Mouse (Mus musculus) midbrain, embryonic 11.5 days (tissue): ENCODE measurements at regions not wholly inside any gene's neighbourhood (a gene's known extent, or its start where the extent isn't known, plus 50 kb on each side); places are given as distances from the start of the nearest gene placed in this dataset.

ENCODE experiments used
- ATAC-seq: fragments of 200-750 bp; cut with Nextera tagmentation; 2 replicates; pipeline ENCODE4 v1.8.0; 2017; ENCODE audit warnings: moderate TSS enrichment, moderate library complexity; ENCODE audit not compliant: low FRiP score
- DNase-seq: peaks from one replicate; pipeline ENCODE4 v3.0.0; 2015; ENCODE audit warnings: low spot score; ENCODE audit errors: missing footprints
- H3K27ac ChIP-seq: fragments of 300-500 bp; sonication (generic); 2 replicates; pipeline ENCODE4 v1.5.1; 2014; ENCODE audit warnings: low read depth, low read length
- H3K27me3 ChIP-seq: fragments of 300-500 bp; sonication (generic); 2 replicates; pipeline ENCODE4 v1.6.1; 2014; ENCODE audit warnings: mild to moderate bottlenecking, low read length, moderate library complexity, mixed read lengths; ENCODE audit not compliant: control insufficient read depth, insufficient read depth
- H3K36me3 ChIP-seq: fragments of 300-500 bp; sonication (generic); 2 replicates; pipeline ENCODE4 v1.6.1; 2014; ENCODE audit warnings: mild to moderate bottlenecking, low read length, moderate library complexity, mixed read lengths; ENCODE audit not compliant: control insufficient read depth, insufficient read depth
- H3K4me1 ChIP-seq: fragments of 300-500 bp; sonication (generic); 2 replicates; pipeline ENCODE4 v1.6.1; 2014; ENCODE audit warnings: low read length; ENCODE audit not compliant: control insufficient read depth, insufficient read depth
- H3K4me2 ChIP-seq: fragments of 300-500 bp; sonication (generic); 2 replicates; pipeline ENCODE4 v1.6.1; 2014; ENCODE audit warnings: mild to moderate bottlenecking, moderate library complexity
- H3K4me3 ChIP-seq: fragments of 300-500 bp; sonication (generic); 2 replicates; pipeline ENCODE4 v1.5.1; 2014; ENCODE audit warnings: low read depth, low read length
- H3K9ac ChIP-seq: fragments of 300-500 bp; sonication (generic); 2 replicates; pipeline ENCODE4 v1.6.1; 2014; ENCODE audit warnings: low read length
- H3K9me3 ChIP-seq: fragments of 300-500 bp; sonication (generic); 2 replicates; pipeline ENCODE4 v1.6.1; 2016; ENCODE audit warnings: low read length; ENCODE audit not compliant: control insufficient read depth
- whole genome bisulfite sequencing: fragments of 180-500 bp; shearing (Covaris S2); extraction: QIAGEN DNeasy Blood & Tissue Kit; methylation state at CpG from one replicate; pipeline ENCODE4 v1.1.7; 2014; 5-methylcytosine and 5-hydroxymethylcytosine counted together

DNA sequence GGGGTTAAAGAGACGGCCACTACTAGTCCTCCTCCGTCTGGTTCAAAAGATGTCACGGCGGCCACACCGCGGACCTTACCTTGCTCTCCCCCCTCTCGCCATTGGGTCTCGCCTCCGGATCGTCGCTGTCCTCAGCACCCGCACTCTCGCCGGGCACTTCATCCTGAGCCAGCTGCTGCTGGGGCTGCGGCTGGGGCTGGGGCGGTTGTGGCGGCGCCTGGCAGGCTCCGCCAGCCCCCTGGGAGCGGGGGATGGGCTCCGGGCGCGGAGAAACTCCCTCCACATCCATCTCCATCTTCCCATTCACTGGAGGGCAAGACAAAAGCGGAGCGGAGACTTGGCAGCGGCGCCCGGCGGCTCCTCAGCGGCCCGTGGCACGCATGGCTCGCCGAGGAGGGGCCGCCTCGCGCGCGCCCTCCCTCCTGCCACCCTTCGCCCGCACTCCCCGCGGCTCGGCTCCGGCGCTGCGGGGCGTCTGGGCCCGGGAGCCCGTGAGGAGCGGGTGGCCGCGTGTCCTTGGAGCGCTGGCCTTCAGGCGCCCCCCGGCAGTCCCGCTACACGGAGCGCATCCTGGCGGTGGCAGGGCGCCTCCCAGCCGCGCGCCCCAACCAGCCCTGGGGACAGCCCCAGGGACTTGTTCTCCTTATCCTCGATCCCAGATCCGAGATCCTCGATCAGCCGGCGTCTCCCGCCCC, 167.8 kb upstream of the Azi2 start:
- Histone ChIP-seq H3K9me3 (no peaks in the 10 kb centered on the region), H3K36me3 (no peaks in the 10 kb centered on the region), H3K4me3 (peak overlapping the region; percentile 60), H3K9ac (peak overlapping the region; percentile 74), H3K4me1 (peaks cover 2% of the 10 kb centered on the region; the same call in 1 of the 2 replicates), H3K4me2 (peak overlapping the region; percentile 95), H3K27ac (no peak overlapping the region), H3K27me3 (peaks cover 17% of the 10 kb centered on the region)
- peak; percentile 93 for DNase-seq
- WGBS = under 1% methylated on average over 59 of the region's 70 CpGs
- ATAC-seq = peak; percentile 83

DNA sequence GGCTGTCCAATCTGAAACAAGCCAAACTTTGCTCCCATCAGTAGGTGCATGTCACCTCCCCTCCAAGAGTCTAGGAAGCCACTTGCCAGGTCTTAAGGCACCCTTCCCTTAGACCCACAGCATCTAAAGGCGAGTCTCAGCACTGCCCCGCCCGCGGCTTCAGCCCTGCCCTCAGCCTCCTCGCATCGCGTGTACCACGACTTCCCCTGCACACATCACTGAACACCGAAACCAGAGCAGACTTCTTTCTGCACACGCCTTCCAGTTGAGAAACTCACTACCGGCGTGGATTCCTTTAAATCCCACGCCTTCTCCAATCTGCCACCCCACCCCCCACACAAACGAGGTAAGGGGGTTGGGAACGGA, 168.3 kb upstream of the Azi2 start:
- 0% methylated on average over 15 of the region's 15 CpGs for WGBS
- Histone ChIP-seq H3K27ac (no peak overlapping the region), H3K4me1 (peaks cover 2% of the 10 kb centered on the region; the same call in 1 of the 2 replicates), H3K4me3 (peak overlapping the region; percentile 60), H3K4me2 (peak overlapping the region; percentile 95), H3K9ac (peak overlapping the region; percentile 74), H3K27me3 (peaks cover 17% of the 10 kb centered on the region), H3K9me3 (no peaks in the 10 kb centered on the region), H3K36me3 (no peaks in the 10 kb centered on the region)
- DNase-seq (no peak), ATAC-seq (peak; percentile 68)

DNA sequence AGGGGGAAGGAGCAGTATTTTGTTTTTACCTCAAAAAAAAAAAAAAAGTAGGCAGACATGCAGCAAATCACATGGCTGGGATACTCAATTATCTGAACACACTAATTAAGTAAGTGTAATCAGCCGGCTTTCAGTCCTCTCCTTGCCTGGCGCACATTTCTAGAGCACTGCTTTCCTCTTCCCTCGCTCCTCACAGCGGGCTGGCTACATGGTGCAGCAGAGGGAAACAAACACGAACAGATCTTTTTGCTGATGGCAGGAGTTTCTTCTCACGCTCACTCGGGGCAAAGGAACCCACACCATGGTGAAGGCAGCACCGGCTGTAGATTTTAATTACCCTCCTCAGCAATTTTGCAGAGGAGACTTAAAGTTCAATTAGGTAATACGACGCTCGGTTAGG, 169.7 kb upstream of the Azi2 start:
- no peak overlapping the region for H3K27ac ChIP-seq
- no peak overlapping the region for H3K4me2 ChIP-seq
- WGBS = 75% methylated on average over 11 of the region's 11 CpGs
- ATAC-seq (no peak), DNase-seq (no peak)
- H3K4me1 ChIP-seq = peaks cover 2% of the 10 kb centered on the region; the same call in 1 of the 2 replicates
- H3K4me3 ChIP-seq = no peak overlapping the region
- no peaks in the 10 kb centered on the region for H3K36me3 ChIP-seq
- no peak overlapping the region for H3K9ac ChIP-seq
- no peaks in the 10 kb centered on the region for H3K9me3 ChIP-seq
- peaks cover 17% of the 10 kb centered on the region for H3K27me3 ChIP-seq

DNA sequence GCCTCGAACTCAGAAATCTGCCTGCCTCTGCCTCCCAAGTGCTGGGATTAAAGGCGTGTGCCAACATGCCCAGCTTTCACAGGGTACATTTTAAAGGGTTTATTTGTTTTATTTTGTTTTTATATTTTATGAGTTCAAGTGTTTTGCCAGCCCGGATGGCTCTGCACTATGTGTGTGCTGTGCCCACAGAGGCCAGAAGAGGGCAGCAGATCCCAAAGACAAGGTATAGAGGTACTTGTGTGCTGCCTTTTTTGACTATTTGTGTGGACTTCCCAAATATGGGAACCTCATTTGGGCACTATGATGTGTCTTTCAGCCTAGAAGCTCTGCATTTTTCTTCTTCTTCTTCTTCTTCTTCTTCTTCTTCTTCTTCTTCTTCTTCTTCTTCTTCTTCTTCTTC, 176.4 kb upstream of the Azi2 start:
- DNase-seq = no peak
- Histone ChIP-seq H3K9ac (no peak overlapping the region), H3K9me3 (no peaks in the 10 kb centered on the region), H3K4me2 (no peak overlapping the region), H3K4me1 (no peaks in the 10 kb centered on the region), H3K27ac (no peak overlapping the region), H3K4me3 (no peak overlapping the region), H3K27me3 (no peaks in the 10 kb centered on the region), H3K36me3 (no peaks in the 10 kb centered on the region)
- 88% methylated on average over 2 of the region's 3 CpGs for WGBS
- ATAC-seq = no peak

DNA sequence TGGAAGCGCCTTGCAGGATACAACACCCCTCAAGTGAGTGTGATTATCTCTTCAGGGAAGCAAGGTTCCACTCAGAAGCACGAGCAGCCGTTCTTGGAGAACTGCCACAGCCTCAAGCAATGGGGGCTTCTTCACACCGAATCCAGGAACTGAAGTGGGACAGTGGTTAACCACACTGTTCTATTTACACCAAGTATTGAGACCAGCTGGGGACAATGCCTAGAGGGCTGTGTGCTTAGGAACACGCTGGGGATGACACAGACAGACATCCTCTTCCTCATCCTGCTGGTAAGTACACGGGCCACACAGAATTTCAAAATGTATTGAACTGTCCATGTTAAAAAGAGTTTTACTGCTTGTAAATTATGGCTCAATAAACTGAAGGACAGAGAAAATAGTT, 177.0 kb upstream of the Azi2 start:
- DNase-seq (no peak), ATAC-seq (no peak)
- H3K9me3 ChIP-seq = no peaks in the 10 kb centered on the region
- WGBS = 89% methylated on average over 6 of the region's 6 CpGs
- no peak overlapping the region for H3K4me3 ChIP-seq
- H3K27me3 ChIP-seq = no peaks in the 10 kb centered on the region
- H3K4me2 ChIP-seq = no peak overlapping the region
- H3K27ac ChIP-seq = no peak overlapping the region
- H3K4me1 ChIP-seq = no peaks in the 10 kb centered on the region
- H3K9ac ChIP-seq = no peak overlapping the region
- no peaks in the 10 kb centered on the region for H3K36me3 ChIP-seq

DNA sequence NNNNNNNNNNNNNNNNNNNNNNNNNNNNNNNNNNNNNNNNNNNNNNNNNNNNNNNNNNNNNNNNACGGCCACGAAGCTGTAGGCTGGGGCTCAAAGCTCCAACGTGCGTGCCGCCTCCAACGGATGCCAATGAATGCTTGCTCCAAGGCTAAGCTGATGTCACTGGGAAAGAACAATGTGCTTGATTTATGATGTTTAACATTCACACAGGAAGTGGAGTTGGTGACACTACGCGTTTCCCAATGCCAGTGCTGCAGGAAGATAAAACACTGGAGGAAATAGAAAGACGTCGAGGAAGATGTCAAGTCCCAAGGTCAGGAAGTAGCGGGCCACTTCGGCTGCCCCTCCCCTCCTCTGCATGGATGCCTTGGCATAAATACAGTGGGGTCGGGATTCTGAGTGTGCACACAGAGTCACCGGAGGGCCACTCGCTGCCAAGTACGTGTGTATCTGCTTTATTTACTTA, 180.7 kb upstream of the Azi2 start:
- DNase-seq (no peak), ATAC-seq (no peak)
- WGBS = 84% methylated on average over 16 of the region's 16 CpGs
- H3K9ac ChIP-seq = no peak overlapping the region
- H3K9me3 ChIP-seq = no peaks in the 10 kb centered on the region
- no peaks in the 10 kb centered on the region for H3K4me1 ChIP-seq
- H3K27me3 ChIP-seq = no peaks in the 10 kb centered on the region
- H3K27ac ChIP-seq = no peak overlapping the region
- H3K36me3 ChIP-seq = no peaks in the 10 kb centered on the region
- no peak overlapping the region for H3K4me2 ChIP-seq
- no peak overlapping the region for H3K4me3 ChIP-seq

DNA sequence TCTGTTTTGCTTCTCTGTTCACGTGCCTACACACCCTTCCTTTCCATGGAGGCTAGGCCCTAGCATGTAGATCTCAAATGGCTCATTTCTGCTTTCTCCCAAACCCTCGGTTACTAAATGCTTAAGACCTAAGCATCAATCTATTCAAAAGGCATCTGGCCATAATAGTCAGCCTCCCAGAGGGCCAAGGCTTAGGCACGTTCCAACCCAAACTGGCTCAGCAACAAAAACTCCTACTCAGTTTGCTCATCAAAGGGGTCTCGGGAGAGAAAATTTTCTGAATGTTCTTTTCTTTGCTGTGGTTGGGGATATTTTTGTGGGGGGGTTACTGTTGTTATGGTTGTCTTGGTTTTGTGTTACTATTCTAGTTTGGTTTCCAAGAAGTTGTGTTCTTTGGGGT, 196.8 kb upstream of the Azi2 start:
- ATAC-seq (no peak), DNase-seq (peak; percentile 19)
- Histone ChIP-seq H3K4me3 (no peak overlapping the region), H3K4me2 (no peak overlapping the region), H3K4me1 (no peaks in the 10 kb centered on the region), H3K36me3 (no peaks in the 10 kb centered on the region), H3K27me3 (no peaks in the 10 kb centered on the region), H3K27ac (no peak overlapping the region), H3K9me3 (no peaks in the 10 kb centered on the region), H3K9ac (no peak overlapping the region)
- 73% methylated on average over 4 of the region's 4 CpGs for WGBS

DNA sequence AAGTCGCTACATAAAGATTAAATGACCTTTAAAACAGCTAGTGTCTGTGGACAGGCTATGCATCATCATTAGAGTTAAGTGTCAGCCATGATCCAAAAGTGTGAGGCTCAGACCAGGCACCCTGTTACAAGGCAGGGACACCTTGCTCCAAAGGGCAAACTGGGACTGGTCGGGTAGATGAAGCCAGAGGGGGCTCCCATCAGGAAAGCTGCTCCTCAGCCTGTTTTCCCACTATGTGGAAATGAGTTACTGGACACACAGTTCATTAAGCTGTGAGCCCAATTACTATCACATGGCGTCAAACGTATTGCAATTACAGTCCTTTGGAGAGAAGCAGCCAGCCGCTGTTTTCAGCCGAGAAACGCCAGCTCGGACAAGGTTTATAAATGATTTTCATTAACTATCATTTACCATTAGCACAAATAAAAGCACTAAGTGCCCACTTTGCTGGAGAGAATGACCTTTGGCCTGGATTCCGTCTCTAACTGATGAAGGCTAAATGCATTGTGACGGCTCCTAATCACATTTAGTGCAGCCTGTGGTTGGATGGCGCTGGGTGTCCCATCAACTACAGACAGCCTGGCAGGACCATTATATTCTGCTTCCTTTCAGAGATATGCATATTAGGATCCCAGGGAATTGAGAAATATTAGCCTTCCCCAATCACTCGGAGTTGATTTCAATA, 203.5 kb upstream of the Azi2 start:
- Histone ChIP-seq H3K27ac (no peak overlapping the region), H3K27me3 (no peaks in the 10 kb centered on the region), H3K4me2 (no peak overlapping the region), H3K9ac (no peak overlapping the region), H3K4me3 (no peak overlapping the region), H3K9me3 (no peaks in the 10 kb centered on the region), H3K4me1 (peaks cover 3% of the 10 kb centered on the region; the same call in 1 of the 2 replicates), H3K36me3 (no peaks in the 10 kb centered on the region)
- WGBS = 50% methylated on average over 12 of the region's 12 CpGs
- peak; percentile 78 for DNase-seq
- ATAC-seq = no peak

DNA sequence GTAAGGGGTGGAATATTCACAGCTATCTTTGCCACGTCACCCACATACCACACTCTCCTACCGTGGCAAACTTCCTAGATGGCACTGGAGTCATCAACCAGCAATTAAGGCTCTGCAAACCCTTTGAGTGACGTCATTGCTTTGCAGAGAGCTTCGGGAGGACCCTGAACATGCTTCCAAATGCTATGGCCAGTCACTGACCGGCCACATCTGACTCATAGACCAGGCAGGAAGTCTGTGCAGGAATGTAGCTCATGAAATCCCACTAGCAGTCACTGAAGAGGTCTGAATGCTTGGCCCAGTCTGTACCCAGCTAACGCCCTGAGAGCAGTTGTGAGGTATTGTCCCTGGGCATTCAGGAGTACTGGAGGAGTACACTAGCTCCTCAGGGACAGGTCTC, 203.9 kb upstream of the Rbms3 start:
- ATAC-seq (no peak; the same call in 1 of the 2 replicates), DNase-seq (no peak)
- Histone ChIP-seq H3K27ac (no peak overlapping the region), H3K4me2 (no peak overlapping the region), H3K9me3 (no peaks in the 10 kb centered on the region), H3K4me1 (peaks cover 3% of the 10 kb centered on the region; the same call in 1 of the 2 replicates), H3K4me3 (no peak overlapping the region), H3K27me3 (no peaks in the 10 kb centered on the region), H3K36me3 (no peaks in the 10 kb centered on the region), H3K9ac (no peak overlapping the region)
- 88% methylated on average over 6 of the region's 6 CpGs for WGBS
